Mouse (Mus musculus) G1E (cell line): ENCODE measurements around the gene Sfrp4. TPM values are rescaled to one million over a fixed set of nuclear protein-coding genes. Genes with fewer than 3 reads are reported as not detected.

Experiments used
- ATAC-seq: 2 replicates; pipeline ENCODE4 v1.8.0; 2016; ENCODE audit warnings: mild to moderate bottlenecking; ENCODE audit not compliant: insufficient number of reproducible peaks, poor library complexity, low FRiP score, severe bottlenecking; ENCODE audit errors: extremely low read depth
- DNase-seq: peaks from one replicate; pipeline ENCODE4 v3.0.0; 2012; ENCODE audit warnings: low spot score
- H3K27me3 ChIP-seq: 2 replicates; pipeline ENCODE4 v1.6.1; 2012; ENCODE audit warnings: mild to moderate bottlenecking, low read length, inconsistent platforms; ENCODE audit not compliant: insufficient read depth
- H3K36me3 ChIP-seq: replicated peaks from 2 replicates; pipeline ENCODE3; 2012; ENCODE audit warnings: mild to moderate bottlenecking, inconsistent platforms
- H3K4me1 ChIP-seq: 2 replicates; pipeline ENCODE4 v1.6.1; 2012; ENCODE audit warnings: low read depth, low read length, inconsistent platforms, mixed read lengths; ENCODE audit not compliant: insufficient read depth
- H3K4me3 ChIP-seq: 2 replicates; pipeline ENCODE4 v1.5.1; 2012; ENCODE audit warnings: low read depth, mild to moderate bottlenecking, inconsistent platforms, low read length, moderate library complexity, mixed read lengths
- H3K9me3 ChIP-seq: replicated peaks from 2 replicates; pipeline ENCODE4 v1.6.1; 2012; ENCODE audit warnings: inconsistent platforms
- CTCF ChIP-seq: IDR thresholded peaks from 2 replicates; pipeline ENCODE4 v1.5.1; 2012; ENCODE audit warnings: low read depth, low read length, inconsistent platforms, mixed read lengths
- GATA1 ChIP-seq: IDR thresholded peaks from 2 replicates; pipeline ENCODE4 v1.6.1; 2012; ENCODE audit warnings: borderline replicate concordance, low read length, inconsistent platforms, mixed read lengths
- GATA2 ChIP-seq: IDR thresholded peaks from 2 replicates; pipeline ENCODE4 v1.6.1; 2012; ENCODE audit warnings: low read depth, low read length, inconsistent platforms, borderline replicate concordance
- POLR2AphosphoS5 ChIP-seq: IDR thresholded peaks from 2 replicates; pipeline ENCODE4 v1.6.1; 2012; ENCODE audit warnings: low read depth, low read length, inconsistent platforms; ENCODE audit not compliant: insufficient replicate concordance
- TAL1 ChIP-seq: conservative IDR thresholded peaks from 2 replicates; pipeline ENCODE4 v1.6.1; 2012; ENCODE audit warnings: low read depth, low read length, inconsistent platforms, mixed read lengths
- polyA plus RNA-seq: library from polyadenylated mRNA; stranded (reverse); fragments of >175 nt; gene quantifications from 2 replicates; pipeline ENCODE4 v1.2.3, GENCODE M21; 2012
- total RNA-seq, 2 experiments: library from RNA; stranded (forward) in 1 of 2; stranded (reverse) in 1 of 2; fragments of 200-1000 nt in 1 of 2; fragments of >200 nt in 1 of 2; fragmentation: Nextera tagmentation in 1 of 2; gene quantifications; 2 replicates each; pipeline ENCODE4 v1.2.3; 2014 to 2017

The Sfrp4 gene
- total and polyA plus RNA-seq, 3 experiments, result 0.22 TPM; not detected in 2

- TF ChIP-seq TAL1 (no peak), POLR2AphosphoS5 (no peak), GATA1 (no peak), GATA2 (no peak)
- DNase-seq (no peak), ATAC-seq (no peak)
These were observed 8.6 kb upstream of the Sfrp4 start for GRCm38 (mm10) chr13:19614311-19614710.

GRCm38 (mm10) chr13:19618081-19618480, 4.8 kb upstream of the Sfrp4 start:
- ATAC-seq, result no peak
- no peak for DNase-seq
- Histone ChIP-seq H3K4me3 (no peak overlapping the region), H3K27me3 (peaks cover 13% of the 10 kb centered on the region), H3K4me1 (no peaks in the 10 kb centered on the region), H3K36me3 (no peaks in the 10 kb centered on the region), H3K9me3 (no peaks in the 10 kb centered on the region)
- no peak for TF ChIP-seq GATA2
- TF ChIP-seq GATA1, result no peak
- no peak for TF ChIP-seq CTCF
- TF ChIP-seq POLR2AphosphoS5, result no peak
- no peak for TF ChIP-seq TAL1

More at GRCm38 (mm10) chr13:19614311-19614710, 8.6 kb upstream of the Sfrp4 start:
- H3K4me1 ChIP-seq, result no peaks in the 10 kb centered on the region
- H3K4me3 ChIP-seq, result no peak overlapping the region
- no peaks in the 10 kb centered on the region for H3K36me3 ChIP-seq
- H3K9me3 ChIP-seq, result no peaks in the 10 kb centered on the region
- peaks cover 10% of the 10 kb centered on the region for H3K27me3 ChIP-seq

- H3K27me3 ChIP-seq, result peaks cover 18% of the 10 kb centered on the region
- TF ChIP-seq CTCF (no peak), TAL1 (no peak), GATA1 (no peak), GATA2 (no peak), POLR2AphosphoS5 (no peak)
- ATAC-seq, result no peak
- H3K4me1 ChIP-seq, result no peaks in the 10 kb centered on the region
- H3K4me3 ChIP-seq, result no peak overlapping the region
- H3K9me3 ChIP-seq, result no peaks in the 10 kb centered on the region
- H3K36me3 ChIP-seq, result no peaks in the 10 kb centered on the region
- no peak for DNase-seq
These were observed 4.1 kb upstream of the Sfrp4 start for GRCm38 (mm10) chr13:19618841-19619215.

GRCm38 (mm10) chr13:19619216-19619927, 3.5 kb upstream of the Sfrp4 start, which contains the start of gene Epdr1:
Gene Epdr1, minus strand, starts transcription at chr13:19619927.
- TF ChIP-seq TAL1 (no peak), CTCF (no peak), GATA1 (no peak), POLR2AphosphoS5 (no peak), GATA2 (no peak)
- no peak within 1 kb of the TSS for H3K4me3 ChIP-seq
- H3K9me3 ChIP-seq, result no peaks in the 10 kb centered on the region
- no peaks in the 10 kb centered on the region for H3K36me3 ChIP-seq
- H3K4me1 ChIP-seq, result no peaks in the 10 kb centered on the region
- ATAC-seq, result no peak
- H3K27me3 ChIP-seq, result peaks cover 18% of the 10 kb centered on the region
- DNase-seq, result no peak

- ATAC-seq (no peak), DNase-seq (no peak)
- Histone ChIP-seq H3K36me3 (no peaks in the 10 kb centered on the region), H3K9me3 (no peaks in the 10 kb centered on the region), H3K4me3 (no peak overlapping the region), H3K27me3 (peaks cover 16% of the 10 kb centered on the region), H3K4me1 (no peaks in the 10 kb centered on the region)
- TF ChIP-seq TAL1 (no peak), GATA2 (no peak), GATA1 (no peak), POLR2AphosphoS5 (no peak), CTCF (no peak)
These were observed 463 bp downstream of the Sfrp4 start for GRCm38 (mm10) chr13:19623228-19623905.

- no peak for ATAC-seq
- DNase-seq, result no peak
- no peaks in the 10 kb centered on the region for H3K4me1 ChIP-seq
- H3K4me3 ChIP-seq, result no peak overlapping the region
- no peak for TF ChIP-seq TAL1
- H3K36me3 ChIP-seq, result no peaks in the 10 kb centered on the region
- H3K9me3 ChIP-seq, result no peaks in the 10 kb centered on the region
- H3K27me3 ChIP-seq, result peaks cover 7% of the 10 kb centered on the region
These were observed 1.9 kb downstream of the Sfrp4 start for GRCm38 (mm10) chr13:19624632-19625320.
